Mouse (Mus musculus) lung, adult 2 months (tissue): ENCODE data around the gene Ewsr1.
A peak's percentile ranks its signal among the peaks of the same experiment; 100 is the strongest.

Experiments
- CTCF ChIP-seq: fragments of 200-500 bp; IDR thresholded peaks from 2 replicates; pipeline ENCODE4 v1.5.1; 2011; ENCODE audit warnings: mild to moderate bottlenecking, low read length, control low read depth; ENCODE audit not compliant: insufficient read depth
- POLR2A ChIP-seq: fragments of 200-500 bp; IDR thresholded peaks from 2 replicates; pipeline ENCODE4 v1.6.1; 2011; ENCODE audit warnings: low read depth, mild to moderate bottlenecking, control low read depth, low read length, borderline replicate concordance; ENCODE audit errors: extremely low read depth

GRCm38 (mm10) chr11:5098736-5099542 lies at the start of gene Ewsr1, which contains the start of gene Rhbdd3:
- TF ChIP-seq CTCF = no peak
- peak; percentile 98 for TF ChIP-seq POLR2A
